Mouse (Mus musculus): Measurements from ENCODE around the gene Gm15155. TPM values are rescaled to one million over a fixed set of nuclear protein-coding genes. Genes with fewer than 3 reads are reported as not detected.
A peak's percentile ranks its signal among the peaks of the same experiment; 100 is the strongest.
"Not testable (repeated sequence)": the region's sequence is repeated elsewhere in the genome, so short reads cannot be mapped to it uniquely, and the experiment has no call there.

The Gm15155 gene
- polyA plus RNA-seq, 1 experiment from 2014 or later, result not detected

- peak; percentile 84 for ATAC-seq
- Histone ChIP-seq H3K27me3 (ENCODE audit: control insufficient read depth, insufficient read depth, low read depth, low read length) (no peaks in the 10 kb centered on the region), H3K27ac (ENCODE audit: low read length) (peak overlapping the region; percentile 82), H3K4me1 (ENCODE audit: control insufficient read depth, insufficient read depth, low read length) (0 out of 2 replicates have a peak, but pooled peaks cover 3% of the 10 kb centered on the region), H3K9me3 (replicated peaks; ENCODE audit: control insufficient read depth, low read length, poor library complexity, severe bottlenecking) (no peaks in the 10 kb centered on the region), H3K36me3 (ENCODE audit: control insufficient read depth, insufficient read depth, low read length) (no peaks in the 10 kb centered on the region), H3K9ac (ENCODE audit: low read depth, low read length) (peak overlapping the region; percentile 67), H3K4me2 (ENCODE audit: low read length) (peak overlapping the region; percentile 70), H3K4me3 (ENCODE audit: low read depth, low read length) (peak overlapping the region; percentile 57)
- WGBS, result 12% methylated on average over 19 of the region's 69 CpGs
Measured at GRCm38 (mm10) chrX:155622961-155623599, 1.5 kb upstream of the Gm15155 start.

GRCm38 (mm10) chrX:155623701-155624281 is 750 bp upstream of the Gm15155 start, which contains the start of gene Ptchd1:
TSS of gene Ptchd1 (minus strand) at chrX:155623814.
- H3K4me2 ChIP-seq (ENCODE audit: low read length), result peak within 1 kb of the TSS; percentile 70
- WGBS, result 22% methylated on average over 33 of the region's 34 CpGs
- H3K27me3 ChIP-seq (ENCODE audit: control insufficient read depth, insufficient read depth, low read depth, low read length), result no peaks in the 10 kb centered on the region
- H3K9ac ChIP-seq (ENCODE audit: low read depth, low read length), result peak within 1 kb of the TSS; percentile 67
- no peaks in the 10 kb centered on the region for H3K9me3 ChIP-seq (replicated peaks; ENCODE audit: control insufficient read depth, low read length, poor library complexity, severe bottlenecking)
- no peaks in the 10 kb centered on the region for H3K36me3 ChIP-seq (ENCODE audit: control insufficient read depth, insufficient read depth, low read length)
- peak within 1 kb of the TSS; percentile 57 for H3K4me3 ChIP-seq (ENCODE audit: low read depth, low read length)
- H3K27ac ChIP-seq (ENCODE audit: low read length), result peak within 1 kb of the TSS; percentile 82
- H3K4me1 ChIP-seq (ENCODE audit: control insufficient read depth, insufficient read depth, low read length), result 0 out of 2 replicates have a peak, but pooled peaks cover 3% of the 10 kb centered on the region
- peak; percentile 86 for ATAC-seq

GRCm38 (mm10) chrX:155624895-155625294 is 354 bp downstream of the Gm15155 start:
- Histone ChIP-seq H3K27me3 (ENCODE audit: control insufficient read depth, insufficient read depth, low read depth, low read length) (no peaks in the 10 kb centered on the region), H3K4me2 (ENCODE audit: low read length) (peak overlapping the region; percentile 70), H3K27ac (ENCODE audit: low read length) (no peak overlapping the region), H3K36me3 (ENCODE audit: control insufficient read depth, insufficient read depth, low read length) (no peaks in the 10 kb centered on the region), H3K9ac (ENCODE audit: low read depth, low read length) (peak overlapping the region; percentile 67; the same call in 1 of the 2 replicates), H3K4me3 (ENCODE audit: low read depth, low read length) (peak overlapping the region; percentile 57), H3K9me3 (replicated peaks; ENCODE audit: control insufficient read depth, low read length, poor library complexity, severe bottlenecking) (no peaks in the 10 kb centered on the region), H3K4me1 (ENCODE audit: control insufficient read depth, insufficient read depth, low read length) (0 out of 2 replicates have a peak, but pooled peaks cover 3% of the 10 kb centered on the region)
- 17% methylated on average over 15 of the region's 15 CpGs for WGBS
- ATAC-seq, result no peak

GRCm38 (mm10) chrX:155625671-155626196 is 1.2 kb downstream of the Gm15155 start:
- 21% methylated on average over 13 of the region's 13 CpGs for WGBS
- Histone ChIP-seq H3K27ac (ENCODE audit: low read length) (no peak overlapping the region), H3K36me3 (ENCODE audit: control insufficient read depth, insufficient read depth, low read length) (no peaks in the 10 kb centered on the region), H3K9ac (ENCODE audit: low read depth, low read length) (0 out of 2 replicates have a peak overlapping the region, but pooled peaks have one; percentile 2), H3K27me3 (ENCODE audit: control insufficient read depth, insufficient read depth, low read depth, low read length) (no peaks in the 10 kb centered on the region), H3K4me1 (ENCODE audit: control insufficient read depth, insufficient read depth, low read length) (0 out of 2 replicates have a peak, but pooled peaks cover 3% of the 10 kb centered on the region), H3K9me3 (replicated peaks; ENCODE audit: control insufficient read depth, low read length, poor library complexity, severe bottlenecking) (no peaks in the 10 kb centered on the region), H3K4me2 (ENCODE audit: low read length) (peak overlapping the region; percentile 70), H3K4me3 (ENCODE audit: low read depth, low read length) (peak overlapping the region; percentile 28)
- no peak for ATAC-seq

- H3K9ac ChIP-seq (ENCODE audit: low read depth, low read length), result no peak overlapping the region
- no peak overlapping the region for H3K4me2 ChIP-seq (ENCODE audit: low read length)
- H3K4me1 ChIP-seq (ENCODE audit: control insufficient read depth, insufficient read depth, low read length), result no peaks in the 10 kb centered on the region
- H3K9me3 ChIP-seq (replicated peaks; ENCODE audit: control insufficient read depth, low read length, poor library complexity, severe bottlenecking), result no peaks in the 10 kb centered on the region
- 27% methylated on average over 1 of the region's 1 CpGs for WGBS
- no peak for ATAC-seq
- no peak overlapping the region for H3K4me3 ChIP-seq (ENCODE audit: low read depth, low read length)
- H3K27ac ChIP-seq (ENCODE audit: low read length), result no peak overlapping the region
- H3K27me3 ChIP-seq (ENCODE audit: control insufficient read depth, insufficient read depth, low read depth, low read length), result no peaks in the 10 kb centered on the region
- no peaks in the 10 kb centered on the region for H3K36me3 ChIP-seq (ENCODE audit: control insufficient read depth, insufficient read depth, low read length)
Measured at GRCm38 (mm10) chrX:155643975-155644374, 19.4 kb downstream of the Gm15155 start.

GRCm38 (mm10) chrX:155645975-155646374 is 21.4 kb downstream of the Gm15155 start:
- no peaks in the 10 kb centered on the region for H3K36me3 ChIP-seq (ENCODE audit: control insufficient read depth, insufficient read depth, low read length)
- H3K9ac ChIP-seq (ENCODE audit: low read depth, low read length), result no peak overlapping the region
- WGBS, result 91% methylated on average over 3 of the region's 3 CpGs
- ATAC-seq, result no peak
- H3K27ac ChIP-seq (ENCODE audit: low read length), result no peak overlapping the region
- H3K4me3 ChIP-seq (ENCODE audit: low read depth, low read length), result no peak overlapping the region
- H3K9me3 ChIP-seq (replicated peaks; ENCODE audit: control insufficient read depth, low read length, poor library complexity, severe bottlenecking), result no peaks in the 10 kb centered on the region
- no peaks in the 10 kb centered on the region for H3K27me3 ChIP-seq (ENCODE audit: control insufficient read depth, insufficient read depth, low read depth, low read length)
- H3K4me1 ChIP-seq (ENCODE audit: control insufficient read depth, insufficient read depth, low read length), result no peaks in the 10 kb centered on the region
- no peak overlapping the region for H3K4me2 ChIP-seq (ENCODE audit: low read length)

GRCm38 (mm10) chrX:155657971-155658370 is 33.4 kb downstream of the Gm15155 start:
- Histone ChIP-seq H3K4me1 (ENCODE audit: control insufficient read depth, insufficient read depth, low read length) (no peaks in the 10 kb centered on the region), H3K4me3 (ENCODE audit: low read depth, low read length) (no peak overlapping the region), H3K36me3 (ENCODE audit: control insufficient read depth, insufficient read depth, low read length) (no peaks in the 10 kb centered on the region), H3K9me3 (replicated peaks; ENCODE audit: control insufficient read depth, low read length, poor library complexity, severe bottlenecking) (no peaks in the 10 kb centered on the region), H3K4me2 (ENCODE audit: low read length) (no peak overlapping the region), H3K27ac (ENCODE audit: low read length) (no peak overlapping the region), H3K27me3 (ENCODE audit: control insufficient read depth, insufficient read depth, low read depth, low read length) (no peaks in the 10 kb centered on the region), H3K9ac (ENCODE audit: low read depth, low read length) (no peak overlapping the region)
- WGBS, result 82% methylated on average over 1 of the region's 1 CpGs
- no peak for ATAC-seq

GRCm38 (mm10) chrX:155690440-155690839 is 65.9 kb downstream of the Gm15155 start:
- not testable (repeated sequence) for H3K4me1 ChIP-seq (ENCODE audit: control insufficient read depth, insufficient read depth, low read length)

GRCm38 (mm10) chrX:155724157-155724556 is 99.6 kb downstream of the Gm15155 start:
- no peaks in the 10 kb centered on the region for H3K27me3 ChIP-seq (ENCODE audit: control insufficient read depth, insufficient read depth, low read depth, low read length)
- H3K9ac ChIP-seq (ENCODE audit: low read depth, low read length), result no peak overlapping the region
- H3K27ac ChIP-seq (ENCODE audit: low read length), result no peak overlapping the region
- H3K4me1 ChIP-seq (ENCODE audit: control insufficient read depth, insufficient read depth, low read length), result no peaks in the 10 kb centered on the region
- no peak overlapping the region for H3K4me3 ChIP-seq (ENCODE audit: low read depth, low read length)
- no peaks in the 10 kb centered on the region for H3K36me3 ChIP-seq (ENCODE audit: control insufficient read depth, insufficient read depth, low read length)
- no peak overlapping the region for H3K4me2 ChIP-seq (ENCODE audit: low read length)
- no peak for ATAC-seq
- WGBS, result 86% methylated on average over 3 of the region's 3 CpGs
- H3K9me3 ChIP-seq (replicated peaks; ENCODE audit: control insufficient read depth, low read length, poor library complexity, severe bottlenecking), result no peaks in the 10 kb centered on the region

More at GRCm38 (mm10) chrX:155690440-155690839, 65.9 kb downstream of the Gm15155 start:
- not testable (repeated sequence) for H3K9ac ChIP-seq (ENCODE audit: low read depth, low read length); H3K27ac ChIP-seq (ENCODE audit: low read length); ATAC-seq; H3K36me3 ChIP-seq (ENCODE audit: control insufficient read depth, insufficient read depth, low read length); H3K9me3 ChIP-seq (replicated peaks; ENCODE audit: control insufficient read depth, low read length, poor library complexity, severe bottlenecking); H3K4me3 ChIP-seq (ENCODE audit: low read depth, low read length); H3K27me3 ChIP-seq (ENCODE audit: control insufficient read depth, insufficient read depth, low read depth, low read length); H3K4me2 ChIP-seq (ENCODE audit: low read length)
- WGBS, result 92% methylated on average over 1 of the region's 1 CpGs
